Mouse (Mus musculus): ENCODE results near the gene C1qbp. TPM values are rescaled to one million over a fixed set of nuclear protein-coding genes. Genes with fewer than 3 reads are reported as not detected.
A peak's percentile ranks its signal among the peaks of the same experiment; 100 is the strongest.

The C1qbp gene
- polyA plus RNA-seq, 1 experiment from 2014 or later: 255 TPM

- no peak for ATAC-seq (ENCODE audit: low FRiP score)
- no peak overlapping the region for H3K4me3 ChIP-seq (ENCODE audit: low read depth, low read length)
- no peaks in the 10 kb centered on the region for H3K27me3 ChIP-seq (ENCODE audit: control insufficient read depth, insufficient read depth, low read length)
Measured at GRCm38 (mm10) chr11:70964222-70964907, 18.5 kb downstream of the C1qbp start.

GRCm38 (mm10) chr11:70960786-70961554 is 21.9 kb downstream of the C1qbp start:
- H3K9ac ChIP-seq (ENCODE audit: low read length): no peak overlapping the region
- no peaks in the 10 kb centered on the region for H3K4me1 ChIP-seq (ENCODE audit: control insufficient read depth, insufficient read depth, low read length)
- no peaks in the 10 kb centered on the region for H3K9me3 ChIP-seq (ENCODE audit: control insufficient read depth, low read length)
- ATAC-seq (ENCODE audit: low FRiP score) (no peak), DNase-seq (ENCODE audit: low spot score, missing footprints) (no peak)
- H3K4me2 ChIP-seq: no peak overlapping the region
- peaks cover 24% of the 10 kb centered on the region for H3K36me3 ChIP-seq (ENCODE audit: control insufficient read depth, insufficient read depth, low read length)
- WGBS: 91% methylated on average over 5 of the region's 5 CpGs
- H3K27ac ChIP-seq (ENCODE audit: low read depth, low read length): no peak overlapping the region
- H3K4me3 ChIP-seq (ENCODE audit: low read depth, low read length): no peak overlapping the region
- H3K27me3 ChIP-seq (ENCODE audit: control insufficient read depth, insufficient read depth, low read length): no peaks in the 10 kb centered on the region

More at GRCm38 (mm10) chr11:70964222-70964907, 18.5 kb downstream of the C1qbp start:
- DNase-seq (ENCODE audit: low spot score, missing footprints): no peak
- no peak overlapping the region for H3K4me2 ChIP-seq
- peaks cover 12% of the 10 kb centered on the region for H3K4me1 ChIP-seq (ENCODE audit: control insufficient read depth, insufficient read depth, low read length)
- H3K27ac ChIP-seq (ENCODE audit: low read depth, low read length): no peak overlapping the region
- WGBS: 77% methylated on average over 4 of the region's 4 CpGs
- no peaks in the 10 kb centered on the region for H3K9me3 ChIP-seq (ENCODE audit: control insufficient read depth, low read length)
- peaks cover 17% of the 10 kb centered on the region for H3K36me3 ChIP-seq (ENCODE audit: control insufficient read depth, insufficient read depth, low read length)
- no peak overlapping the region for H3K9ac ChIP-seq (ENCODE audit: low read length)

- Histone ChIP-seq H3K4me1 (ENCODE audit: control insufficient read depth, insufficient read depth, low read length) (no peaks in the 10 kb centered on the region), H3K36me3 (ENCODE audit: control insufficient read depth, insufficient read depth, low read length) (peaks cover 27% of the 10 kb centered on the region; the same call in 1 of the 2 replicates)
- WGBS: 91% methylated on average over 4 of the region's 4 CpGs
Measured at GRCm38 (mm10) chr11:70954711-70955110, 28.1 kb downstream of the C1qbp start.

GRCm38 (mm10) chr11:70944935-70945817 is 37.6 kb downstream of the C1qbp start:
- Histone ChIP-seq H3K27me3 (ENCODE audit: control insufficient read depth, insufficient read depth, low read length) (no peaks in the 10 kb centered on the region), H3K4me1 (ENCODE audit: control insufficient read depth, insufficient read depth, low read length) (no peaks in the 10 kb centered on the region), H3K27ac (ENCODE audit: low read depth, low read length) (no peak overlapping the region), H3K9ac (ENCODE audit: low read length) (no peak overlapping the region), H3K4me2 (no peak overlapping the region), H3K9me3 (ENCODE audit: control insufficient read depth, low read length) (no peaks in the 10 kb centered on the region), H3K36me3 (ENCODE audit: control insufficient read depth, insufficient read depth, low read length) (peaks cover 33% of the 10 kb centered on the region), H3K4me3 (ENCODE audit: low read depth, low read length) (no peak overlapping the region)
- no peak for ATAC-seq (ENCODE audit: low FRiP score)
- WGBS: 92% methylated on average over 4 of the region's 4 CpGs
- DNase-seq (ENCODE audit: low spot score, missing footprints): peak; percentile 78

More at GRCm38 (mm10) chr11:70954711-70955110, 28.1 kb downstream of the C1qbp start:
- H3K27me3 ChIP-seq (ENCODE audit: control insufficient read depth, insufficient read depth, low read length): no peaks in the 10 kb centered on the region
- no peak overlapping the region for H3K4me2 ChIP-seq
- H3K27ac ChIP-seq (ENCODE audit: low read depth, low read length): no peak overlapping the region
- H3K4me3 ChIP-seq (ENCODE audit: low read depth, low read length): no peak overlapping the region
- H3K9me3 ChIP-seq (ENCODE audit: control insufficient read depth, low read length): no peaks in the 10 kb centered on the region
- ATAC-seq (ENCODE audit: low FRiP score) (no peak), DNase-seq (ENCODE audit: low spot score, missing footprints) (no peak)
- no peak overlapping the region for H3K9ac ChIP-seq (ENCODE audit: low read length)

DNA sequence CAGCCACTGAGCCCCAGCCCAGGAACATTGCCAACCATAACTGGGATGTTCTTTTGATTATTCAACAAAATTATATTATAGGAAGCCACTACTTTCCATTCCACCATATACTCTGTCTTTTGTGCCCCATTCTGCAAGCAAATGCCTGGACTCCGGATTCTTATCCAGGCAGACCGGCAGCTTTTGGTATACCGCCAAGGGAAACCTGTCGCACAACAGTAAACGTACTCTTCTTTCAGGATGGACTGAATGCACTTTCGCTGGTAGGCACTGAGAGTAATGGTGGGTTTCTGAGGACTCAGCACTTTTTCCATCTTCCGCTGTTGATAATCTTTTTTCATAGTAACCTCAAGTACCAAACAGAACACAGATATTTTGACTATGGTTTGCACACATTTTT is 39.2 kb downstream of the C1qbp start:
- Histone ChIP-seq H3K36me3 (ENCODE audit: control insufficient read depth, insufficient read depth, low read length) (peaks cover 30% of the 10 kb centered on the region), H3K4me2 (no peak overlapping the region), H3K9me3 (ENCODE audit: control insufficient read depth, low read length) (no peaks in the 10 kb centered on the region), H3K27me3 (ENCODE audit: control insufficient read depth, insufficient read depth, low read length) (no peaks in the 10 kb centered on the region), H3K4me3 (ENCODE audit: low read depth, low read length) (no peak overlapping the region), H3K4me1 (ENCODE audit: control insufficient read depth, insufficient read depth, low read length) (no peaks in the 10 kb centered on the region), H3K27ac (ENCODE audit: low read depth, low read length) (no peak overlapping the region), H3K9ac (ENCODE audit: low read length) (no peak overlapping the region)
- DNase-seq (ENCODE audit: low spot score, missing footprints) (no peak), ATAC-seq (ENCODE audit: low FRiP score) (no peak)
- 97% methylated on average over 7 of the region's 7 CpGs for WGBS

GRCm38 (mm10) chr11:70942596-70942995 is 40.2 kb downstream of the C1qbp start:
- H3K27ac ChIP-seq (ENCODE audit: low read depth, low read length): no peak overlapping the region
- peaks cover 29% of the 10 kb centered on the region for H3K36me3 ChIP-seq (ENCODE audit: control insufficient read depth, insufficient read depth, low read length)
- H3K4me1 ChIP-seq (ENCODE audit: control insufficient read depth, insufficient read depth, low read length): no peaks in the 10 kb centered on the region
- H3K9me3 ChIP-seq (ENCODE audit: control insufficient read depth, low read length): no peaks in the 10 kb centered on the region
- H3K4me3 ChIP-seq (ENCODE audit: low read depth, low read length): no peak overlapping the region
- 94% methylated on average over 1 of the region's 1 CpGs for WGBS
- no peak overlapping the region for H3K4me2 ChIP-seq
- no peak overlapping the region for H3K9ac ChIP-seq (ENCODE audit: low read length)
- DNase-seq (ENCODE audit: low spot score, missing footprints): peak; percentile 72
- no peak for ATAC-seq (ENCODE audit: low FRiP score)
- H3K27me3 ChIP-seq (ENCODE audit: control insufficient read depth, insufficient read depth, low read length): no peaks in the 10 kb centered on the region

GRCm38 (mm10) chr11:70935316-70935715 is 47.5 kb downstream of the C1qbp start:
- Histone ChIP-seq H3K4me2 (no peak overlapping the region), H3K27me3 (ENCODE audit: control insufficient read depth, insufficient read depth, low read length) (no peaks in the 10 kb centered on the region), H3K36me3 (ENCODE audit: control insufficient read depth, insufficient read depth, low read length) (peaks cover 5% of the 10 kb centered on the region; the same call in 1 of the 2 replicates), H3K4me1 (ENCODE audit: control insufficient read depth, insufficient read depth, low read length) (no peaks in the 10 kb centered on the region), H3K27ac (ENCODE audit: low read depth, low read length) (no peak overlapping the region), H3K9me3 (ENCODE audit: control insufficient read depth, low read length) (no peaks in the 10 kb centered on the region), H3K9ac (ENCODE audit: low read length) (no peak overlapping the region), H3K4me3 (ENCODE audit: low read depth, low read length) (no peak overlapping the region)
- ATAC-seq (ENCODE audit: low FRiP score) (no peak), DNase-seq (ENCODE audit: low spot score, missing footprints) (no peak)
- 96% methylated on average over 7 of the region's 7 CpGs for WGBS

DNA sequence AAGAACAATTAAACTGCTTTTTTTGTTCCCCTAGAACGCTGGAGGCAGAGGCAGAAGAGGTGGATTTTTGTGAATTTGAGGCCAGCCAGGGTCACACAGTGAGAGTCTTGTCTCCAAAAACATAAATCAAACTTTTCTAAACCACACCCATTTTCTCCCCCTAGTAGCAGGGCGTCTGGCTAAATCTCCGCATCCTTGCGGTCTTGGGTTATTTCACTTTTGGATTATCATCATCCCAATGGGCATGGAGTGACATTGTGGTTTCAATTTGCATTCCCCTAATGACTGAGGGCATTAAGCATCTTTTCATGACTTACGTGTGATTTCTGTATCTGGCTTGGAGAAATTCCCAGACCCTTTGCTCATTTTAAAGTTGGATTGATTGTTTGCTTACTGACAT is 51.4 kb downstream of the C1qbp start:
- ATAC-seq (ENCODE audit: low FRiP score): no peak
- no peak for DNase-seq (ENCODE audit: low spot score, missing footprints)
- 94% methylated on average over 5 of the region's 5 CpGs for WGBS
- H3K4me1 ChIP-seq (ENCODE audit: control insufficient read depth, insufficient read depth, low read length): no peaks in the 10 kb centered on the region
- no peak overlapping the region for H3K9ac ChIP-seq (ENCODE audit: low read length)
- H3K36me3 ChIP-seq (ENCODE audit: control insufficient read depth, insufficient read depth, low read length): peaks cover 5% of the 10 kb centered on the region; the same call in 1 of the 2 replicates
- H3K4me2 ChIP-seq: no peak overlapping the region
- H3K9me3 ChIP-seq (ENCODE audit: control insufficient read depth, low read length): no peaks in the 10 kb centered on the region
- no peak overlapping the region for H3K27ac ChIP-seq (ENCODE audit: low read depth, low read length)
- no peak overlapping the region for H3K4me3 ChIP-seq (ENCODE audit: low read depth, low read length)
- H3K27me3 ChIP-seq (ENCODE audit: control insufficient read depth, insufficient read depth, low read length): no peaks in the 10 kb centered on the region
